Mouse (Mus musculus): ENCODE data around the gene Pdcd1lg2.

Pdcd1lg2 gene

GRCm38 (mm10) chr19:29497874-29498273, 87.2 kb downstream of the Pdcd1lg2 start:
- DNase-seq (ENCODE audit: low spot score), result no peak

- DNase-seq (ENCODE audit: low spot score), result no peak
Measured at GRCm38 (mm10) chr19:29498842-29499456, 88.2 kb downstream of the Pdcd1lg2 start.

- no peak for DNase-seq (ENCODE audit: low spot score)
Measured at GRCm38 (mm10) chr19:29500333-29500732, 89.6 kb downstream of the Pdcd1lg2 start.

- peak; percentile 71 for DNase-seq (ENCODE audit: low spot score)
Measured at GRCm38 (mm10) chr19:29501106-29501505, 90.4 kb downstream of the Pdcd1lg2 start.

GRCm38 (mm10) chr19:29501507-29501906, 90.8 kb downstream of the Pdcd1lg2 start:
- peak; percentile 86 for DNase-seq (ENCODE audit: low spot score)

- no peak for DNase-seq (ENCODE audit: low spot score)
Measured at GRCm38 (mm10) chr19:29504131-29504530, 93.4 kb downstream of the Pdcd1lg2 start.

- DNase-seq (ENCODE audit: low spot score), result no peak
Measured at GRCm38 (mm10) chr19:29505617-29506016, 94.9 kb downstream of the Pdcd1lg2 start.

GRCm38 (mm10) chr19:29508208-29508607, 97.5 kb downstream of the Pdcd1lg2 start:
- no peak for DNase-seq (ENCODE audit: low spot score)

- no peak for DNase-seq (ENCODE audit: low spot score)
Measured at GRCm38 (mm10) chr19:29509857-29510256, 99.1 kb downstream of the Pdcd1lg2 start.

GRCm38 (mm10) chr19:29511826-29512225, 101.1 kb downstream of the Pdcd1lg2 start:
- DNase-seq (ENCODE audit: low spot score), result no peak

- DNase-seq (ENCODE audit: low spot score), result no peak
Measured at GRCm38 (mm10) chr19:29513111-29513766, 102.5 kb downstream of the Pdcd1lg2 start.

GRCm38 (mm10) chr19:29514130-29514529, 103.4 kb downstream of the Pdcd1lg2 start:
- no peak for DNase-seq (ENCODE audit: low spot score)

- DNase-seq (ENCODE audit: low spot score), result no peak
Measured at GRCm38 (mm10) chr19:29515386-29515785, 104.7 kb downstream of the Pdcd1lg2 start.

- no peak for DNase-seq (ENCODE audit: low spot score)
Measured at GRCm38 (mm10) chr19:29515991-29516390, 105.3 kb downstream of the Pdcd1lg2 start.

GRCm38 (mm10) chr19:29518409-29518808, 107.7 kb downstream of the Pdcd1lg2 start:
- no peak for DNase-seq (ENCODE audit: low spot score)

GRCm38 (mm10) chr19:29518922-29519321, 108.2 kb downstream of the Pdcd1lg2 start:
- no peak for DNase-seq (ENCODE audit: low spot score)

All from embryo, embryonic 10.5 days (tissue).